Mouse (Mus musculus): Measurements from ENCODE around the gene Esrp2. TPM values are rescaled to one million over a fixed set of nuclear protein-coding genes. Genes with fewer than 3 reads are reported as not detected.

The Esrp2 gene
- polyA plus RNA-seq, 1 experiment from 2014 or later, result 12.7 TPM

DNA sequence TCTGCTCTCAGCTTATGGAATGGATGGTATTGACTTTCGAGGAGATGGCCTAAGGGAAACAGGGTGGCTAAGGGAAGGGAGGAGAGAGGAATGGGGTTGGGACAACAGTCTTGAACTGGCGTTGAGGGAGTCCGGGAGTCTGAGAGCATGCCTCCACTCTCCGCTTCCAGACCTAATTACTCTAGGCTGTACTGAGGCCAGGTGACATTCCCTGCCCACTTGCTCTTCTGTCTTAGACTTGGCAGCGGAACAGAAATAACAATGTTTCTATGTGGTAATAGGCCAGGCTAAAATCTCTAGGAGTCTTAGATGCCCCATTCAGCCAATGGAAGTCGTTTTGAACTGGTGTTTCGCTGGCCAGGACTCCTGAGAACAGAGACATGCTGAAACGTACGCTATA, 14.3 kb upstream of the Esrp2 start:
- Histone ChIP-seq H3K4me1 (replicated peaks; ENCODE audit: control insufficient read depth, insufficient read depth, low read length) (peaks cover 18% of the 10 kb centered on the region), H3K27me3 (replicated peaks; ENCODE audit: control insufficient read depth, insufficient read depth, low read length) (no peaks in the 10 kb centered on the region), H3K4me2 (peak overlapping the region; percentile 72), H3K9me3 (ENCODE audit: control insufficient read depth, low read length) (no peaks in the 10 kb centered on the region), H3K4me3 (ENCODE audit: low read depth, low read length) (peak overlapping the region; percentile 68), H3K36me3 (ENCODE audit: control insufficient read depth, insufficient read depth, low read length) (no peaks in the 10 kb centered on the region; the same call in 1 of the 2 replicates), H3K27ac (ENCODE audit: low read depth, low read length) (no peak overlapping the region), H3K9ac (ENCODE audit: low read depth, low read length) (peak overlapping the region; percentile 73)
- WGBS, result 75% methylated on average over 9 of the region's 9 CpGs
- no peak for ATAC-seq (replicated peaks; ENCODE audit: low FRiP score)
- no peak for DNase-seq (ENCODE audit: low spot score)

- Histone ChIP-seq H3K27ac (ENCODE audit: low read depth, low read length) (no peak overlapping the region), H3K4me2 (peak overlapping the region; percentile 72), H3K4me1 (replicated peaks; ENCODE audit: control insufficient read depth, insufficient read depth, low read length) (peaks cover 18% of the 10 kb centered on the region), H3K4me3 (ENCODE audit: low read depth, low read length) (peak overlapping the region; percentile 68), H3K36me3 (ENCODE audit: control insufficient read depth, insufficient read depth, low read length) (no peaks in the 10 kb centered on the region; the same call in 1 of the 2 replicates), H3K9ac (ENCODE audit: low read depth, low read length) (peak overlapping the region; percentile 73), H3K27me3 (replicated peaks; ENCODE audit: control insufficient read depth, insufficient read depth, low read length) (no peaks in the 10 kb centered on the region), H3K9me3 (ENCODE audit: control insufficient read depth, low read length) (no peaks in the 10 kb centered on the region)
- WGBS, result 10% methylated on average over 8 of the region's 8 CpGs
- peak; percentile 55 for ATAC-seq (replicated peaks; ENCODE audit: low FRiP score)
- DNase-seq (ENCODE audit: low spot score), result no peak
Observed at GRCm38 (mm10) chr8:106150653-106151000, 13.9 kb upstream of the Esrp2 start.

GRCm38 (mm10) chr8:106149801-106150652, 13.3 kb upstream of the Esrp2 start, which contains the start of gene Pla2g15:
Gene Pla2g15, plus strand, starts transcription at chr8:106150399.
- no peaks in the 10 kb centered on the region; the same call in 1 of the 2 replicates for H3K36me3 ChIP-seq (ENCODE audit: control insufficient read depth, insufficient read depth, low read length)
- H3K9ac ChIP-seq (ENCODE audit: low read depth, low read length), result peak within 1 kb of the TSS; percentile 73
- DNase-seq (ENCODE audit: low spot score) (peak; percentile 94), ATAC-seq (replicated peaks; ENCODE audit: low FRiP score) (peak; percentile 97)
- peak within 1 kb of the TSS; percentile 68 for H3K4me3 ChIP-seq (ENCODE audit: low read depth, low read length)
- H3K27ac ChIP-seq (ENCODE audit: low read depth, low read length), result 0 out of 2 replicates have a peak within 1 kb of the TSS, but pooled peaks have one; percentile 41
- 1% methylated on average over 38 of the region's 38 CpGs for WGBS
- H3K4me1 ChIP-seq (replicated peaks; ENCODE audit: control insufficient read depth, insufficient read depth, low read length), result peaks cover 18% of the 10 kb centered on the region
- H3K9me3 ChIP-seq (ENCODE audit: control insufficient read depth, low read length), result no peaks in the 10 kb centered on the region
- no peaks in the 10 kb centered on the region for H3K27me3 ChIP-seq (replicated peaks; ENCODE audit: control insufficient read depth, insufficient read depth, low read length)
- peak within 1 kb of the TSS; percentile 72 for H3K4me2 ChIP-seq

DNA sequence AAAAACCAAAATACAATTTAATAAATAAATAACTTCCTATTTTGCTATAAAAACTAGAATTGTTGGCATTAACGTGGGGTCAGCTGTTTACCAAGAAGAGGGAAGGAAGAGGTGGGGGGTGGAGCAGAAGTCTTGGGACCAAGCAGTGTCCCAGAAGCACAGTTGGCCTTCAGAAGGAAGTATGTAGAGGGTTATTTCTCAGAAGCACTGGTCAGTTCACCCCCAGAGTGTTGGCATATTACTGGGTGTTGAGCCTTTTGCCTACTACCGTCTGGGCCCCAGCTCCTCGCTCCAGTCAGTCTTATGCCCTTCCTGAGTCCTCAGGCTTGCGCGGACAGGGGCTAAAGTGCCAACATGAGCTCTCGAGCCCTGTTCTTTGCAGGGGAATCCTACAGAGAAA, 12.3 kb upstream of the Esrp2 start:
- 0 out of 2 replicates have a peak overlapping the region, but pooled peaks have one; percentile 41 for H3K27ac ChIP-seq (ENCODE audit: low read depth, low read length)
- no peaks in the 10 kb centered on the region for H3K9me3 ChIP-seq (ENCODE audit: control insufficient read depth, low read length)
- WGBS, result 81% methylated on average over 6 of the region's 6 CpGs
- ATAC-seq (replicated peaks; ENCODE audit: low FRiP score) (no peak), DNase-seq (ENCODE audit: low spot score) (no peak)
- H3K4me2 ChIP-seq, result no peak overlapping the region; the same call in 1 of the 2 replicates
- H3K9ac ChIP-seq (ENCODE audit: low read depth, low read length), result no peak overlapping the region
- H3K4me1 ChIP-seq (replicated peaks; ENCODE audit: control insufficient read depth, insufficient read depth, low read length), result peaks cover 18% of the 10 kb centered on the region
- H3K4me3 ChIP-seq (ENCODE audit: low read depth, low read length), result no peak overlapping the region
- H3K36me3 ChIP-seq (ENCODE audit: control insufficient read depth, insufficient read depth, low read length), result no peaks in the 10 kb centered on the region; the same call in 1 of the 2 replicates
- H3K27me3 ChIP-seq (replicated peaks; ENCODE audit: control insufficient read depth, insufficient read depth, low read length), result no peaks in the 10 kb centered on the region

GRCm38 (mm10) chr8:106147868-106148565, 11.2 kb upstream of the Esrp2 start:
- no peaks in the 10 kb centered on the region for H3K27me3 ChIP-seq (replicated peaks; ENCODE audit: control insufficient read depth, insufficient read depth, low read length)
- no peak for DNase-seq (ENCODE audit: low spot score)
- H3K9me3 ChIP-seq (ENCODE audit: control insufficient read depth, low read length), result no peaks in the 10 kb centered on the region
- ATAC-seq (replicated peaks; ENCODE audit: low FRiP score), result no peak
- H3K9ac ChIP-seq (ENCODE audit: low read depth, low read length), result no peak overlapping the region
- no peaks in the 10 kb centered on the region; the same call in 1 of the 2 replicates for H3K36me3 ChIP-seq (ENCODE audit: control insufficient read depth, insufficient read depth, low read length)
- peaks cover 12% of the 10 kb centered on the region for H3K4me1 ChIP-seq (replicated peaks; ENCODE audit: control insufficient read depth, insufficient read depth, low read length)
- WGBS, result 85% methylated on average over 6 of the region's 6 CpGs
- H3K4me3 ChIP-seq (ENCODE audit: low read depth, low read length), result no peak overlapping the region
- no peak overlapping the region for H3K27ac ChIP-seq (ENCODE audit: low read depth, low read length)
- H3K4me2 ChIP-seq, result no peak overlapping the region

- 70% methylated on average over 4 of the region's 4 CpGs for WGBS
- ATAC-seq (replicated peaks; ENCODE audit: low FRiP score) (no peak), DNase-seq (ENCODE audit: low spot score) (no peak)
- Histone ChIP-seq H3K27me3 (replicated peaks; ENCODE audit: control insufficient read depth, insufficient read depth, low read length) (no peaks in the 10 kb centered on the region), H3K4me1 (replicated peaks; ENCODE audit: control insufficient read depth, insufficient read depth, low read length) (peaks cover 4% of the 10 kb centered on the region), H3K27ac (ENCODE audit: low read depth, low read length) (no peak overlapping the region), H3K9me3 (ENCODE audit: control insufficient read depth, low read length) (no peaks in the 10 kb centered on the region), H3K4me2 (no peak overlapping the region), H3K9ac (ENCODE audit: low read depth, low read length) (no peak overlapping the region), H3K36me3 (ENCODE audit: control insufficient read depth, insufficient read depth, low read length) (no peaks in the 10 kb centered on the region), H3K4me3 (ENCODE audit: low read depth, low read length) (no peak overlapping the region)
Observed at GRCm38 (mm10) chr8:106146014-106146413, 9.2 kb upstream of the Esrp2 start.

- no peaks in the 10 kb centered on the region for H3K27me3 ChIP-seq (replicated peaks; ENCODE audit: control insufficient read depth, insufficient read depth, low read length)
- H3K9ac ChIP-seq (ENCODE audit: low read depth, low read length), result no peak overlapping the region
- ATAC-seq (replicated peaks; ENCODE audit: low FRiP score) (no peak), DNase-seq (ENCODE audit: low spot score) (no peak)
- H3K4me1 ChIP-seq (replicated peaks; ENCODE audit: control insufficient read depth, insufficient read depth, low read length), result no peaks in the 10 kb centered on the region
- H3K4me2 ChIP-seq, result no peak overlapping the region
- no peaks in the 10 kb centered on the region for H3K9me3 ChIP-seq (ENCODE audit: control insufficient read depth, low read length)
- H3K36me3 ChIP-seq (ENCODE audit: control insufficient read depth, insufficient read depth, low read length), result no peaks in the 10 kb centered on the region
- H3K4me3 ChIP-seq (ENCODE audit: low read depth, low read length), result no peak overlapping the region
- 78% methylated on average over 2 of the region's 2 CpGs for WGBS
- H3K27ac ChIP-seq (ENCODE audit: low read depth, low read length), result no peak overlapping the region
Observed at GRCm38 (mm10) chr8:106145331-106145730, 8.6 kb upstream of the Esrp2 start.

GRCm38 (mm10) chr8:106140769-106141168, 4.0 kb upstream of the Esrp2 start:
- Histone ChIP-seq H3K4me2 (no peak overlapping the region; the same call in 1 of the 2 replicates), H3K27ac (ENCODE audit: low read depth, low read length) (no peak overlapping the region), H3K9ac (ENCODE audit: low read depth, low read length) (no peak overlapping the region), H3K27me3 (replicated peaks; ENCODE audit: control insufficient read depth, insufficient read depth, low read length) (peaks cover 22% of the 10 kb centered on the region), H3K9me3 (ENCODE audit: control insufficient read depth, low read length) (no peaks in the 10 kb centered on the region), H3K36me3 (ENCODE audit: control insufficient read depth, insufficient read depth, low read length) (no peaks in the 10 kb centered on the region), H3K4me1 (replicated peaks; ENCODE audit: control insufficient read depth, insufficient read depth, low read length) (peaks cover 21% of the 10 kb centered on the region), H3K4me3 (ENCODE audit: low read depth, low read length) (no peak overlapping the region)
- 16% methylated on average over 13 of the region's 13 CpGs for WGBS
- 0 out of 2 replicates have a peak, but pooled peaks have one; percentile 33 for ATAC-seq (replicated peaks; ENCODE audit: low FRiP score)
- DNase-seq (ENCODE audit: low spot score), result peak; percentile 81
